Mouse (Mus musculus): ENCODE results near the gene Igfn1.

GRCm38 (mm10) chr1:136013513-136013912 lies 7.4 kb upstream of the Igfn1 start:
- TF ChIP-seq MAX (IDR thresholded peaks at IDR 0.05; ENCODE audit: low read depth) (no peak), POLR2A (IDR thresholded peaks at IDR 0.05; ENCODE audit: insufficient read length, low read depth) (no peak), MYOG (IDR thresholded peaks at IDR 0.05; ENCODE audit: control insufficient read depth in 1 of 3, insufficient read depth in 1 of 3, insufficient read length in 2 of 3, low read depth in 2 of 3) (no peak), SRF (IDR thresholded peaks at IDR 0.05; ENCODE audit: control insufficient read depth, insufficient read length, low read depth) (no peak), E2F4 (IDR thresholded peaks at IDR 0.05; ENCODE audit: insufficient read depth) (no peak), CEBPB (IDR thresholded peaks at IDR 0.05; ENCODE audit: insufficient read depth, poor library complexity, severe bottlenecking) (no peak), MYOD1 (IDR thresholded peaks at IDR 0.05; ENCODE audit: control insufficient read depth in 1 of 3, insufficient read length in 2 of 3, low read depth in 2 of 3) (no peak), TCF3 (IDR thresholded peaks at IDR 0.05; ENCODE audit: insufficient read length, low read depth) (no peak), POLR2AphosphoS2 (IDR thresholded peaks at IDR 0.05; ENCODE audit: insufficient read length, low read depth) (no peak), TCF12 (IDR thresholded peaks at IDR 0.05; ENCODE audit: insufficient read depth, poor library complexity, severe bottlenecking) (no peak), USF1 (IDR thresholded peaks at IDR 0.05; ENCODE audit: low read depth) (no peak), REST (IDR thresholded peaks at IDR 0.05; ENCODE audit: insufficient read depth, insufficient read length) (no peak)
